Mouse (Mus musculus) spleen, postnatal 4 days (tissue): ENCODE data around the gene Gpr27.

Experiments used
- DNase-seq, 2 experiments: peaks; one replicate each; pipeline ENCODE4 v3.0.0; 2022; ENCODE audit warnings: low spot score in 2 of 2

The Gpr27 gene

DNA sequence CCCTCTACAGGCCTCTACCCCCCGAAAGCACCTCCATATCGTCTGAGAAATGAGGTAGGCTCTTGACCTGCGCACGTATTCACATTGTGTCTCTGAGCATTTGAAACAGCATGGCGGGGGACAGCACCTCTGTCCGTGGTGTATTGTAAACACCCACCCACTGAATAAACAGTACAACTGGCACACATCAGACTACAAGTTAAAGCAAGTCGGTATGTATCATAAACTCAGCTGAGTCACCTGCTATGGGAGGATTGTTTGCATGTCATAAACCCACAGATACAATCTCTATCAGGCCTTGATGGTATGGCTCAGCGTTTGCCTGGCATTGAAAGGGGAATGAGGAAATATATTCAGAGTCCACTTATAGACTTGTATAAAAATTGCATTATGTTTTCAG lies 15.2 kb upstream of the Gpr27 start:
- no peak for DNase-seq

DNA sequence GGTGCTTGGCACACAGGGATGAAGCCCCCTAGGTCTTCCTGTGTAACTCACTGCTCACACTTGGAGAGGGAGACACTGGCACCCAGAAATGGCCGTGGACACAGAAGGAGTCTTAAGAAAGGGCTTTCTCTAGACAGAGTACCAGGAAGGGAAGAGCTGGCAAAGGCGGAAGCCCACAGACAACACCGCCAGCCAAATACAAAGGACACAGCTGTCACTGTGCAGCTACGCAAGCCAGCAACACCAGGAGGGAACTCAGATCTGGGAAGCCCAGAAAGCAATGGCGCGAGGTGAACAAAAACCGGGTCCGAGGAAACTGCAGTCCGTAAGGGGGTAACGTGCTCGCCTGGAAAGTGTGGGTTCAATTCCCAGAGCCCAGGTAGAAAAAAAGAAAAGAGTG lies 14.4 kb upstream of the Gpr27 start:
- DNase-seq: no peak

DNA sequence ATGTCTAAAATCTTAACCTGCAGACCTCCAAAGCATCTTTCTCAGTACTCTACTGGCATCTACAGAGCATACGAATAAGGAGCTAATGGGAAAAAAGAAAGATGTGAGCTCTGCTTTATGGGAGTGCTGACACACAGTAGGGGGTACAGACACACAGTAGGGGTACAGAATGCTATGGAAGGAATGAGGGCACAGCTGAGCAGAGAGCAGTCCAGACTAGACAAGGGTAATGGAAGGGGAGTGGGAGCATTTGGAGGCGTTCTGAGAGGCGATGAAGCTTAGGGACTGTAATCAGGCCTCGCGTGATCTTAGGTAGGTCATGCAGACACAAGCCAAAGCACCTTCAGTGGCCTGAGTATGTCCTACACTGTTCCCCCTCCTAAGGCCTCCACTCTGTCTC lies 8.5 kb upstream of the Gpr27 start:
- DNase-seq: no peak

DNA sequence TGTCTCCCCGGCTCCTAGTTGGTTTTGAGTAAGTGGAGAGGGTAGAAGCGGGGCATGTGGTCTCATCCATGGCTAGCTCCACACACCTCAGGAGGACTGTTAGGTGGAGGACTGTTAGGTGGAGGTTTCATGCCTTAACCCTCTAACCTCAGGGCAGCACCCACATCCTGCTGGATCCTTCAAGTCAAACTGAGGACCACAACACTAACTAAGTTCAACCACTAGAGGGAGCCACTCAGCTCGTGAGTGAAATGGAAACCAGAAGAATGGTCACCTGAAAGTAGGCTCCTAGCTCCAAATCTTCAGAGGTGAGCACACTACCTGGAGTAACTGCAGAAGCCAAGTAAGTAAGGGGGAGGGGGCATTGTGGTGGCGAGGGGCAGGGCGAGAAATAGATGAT lies 7.6 kb upstream of the Gpr27 start:
- DNase-seq: no peak

DNA sequence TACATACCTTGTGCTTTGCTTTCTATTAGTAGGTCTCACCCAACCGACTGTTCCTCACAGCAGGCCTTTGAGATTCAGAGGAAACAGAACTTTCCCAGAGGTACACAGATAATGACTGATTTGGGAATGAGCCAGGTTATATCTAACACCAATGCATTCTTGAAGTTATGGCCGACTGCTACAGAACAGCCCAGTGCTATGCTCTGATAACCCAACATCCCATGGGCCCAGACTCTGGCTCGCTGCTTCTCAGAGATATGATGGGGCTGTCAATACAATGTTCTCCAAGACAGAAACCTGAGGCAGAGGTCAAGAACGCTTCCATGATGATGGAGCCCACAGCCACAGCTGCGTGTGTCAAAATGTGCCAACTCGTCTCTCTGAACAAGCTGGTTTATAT lies 4.0 kb upstream of the Gpr27 start:
- DNase-seq: no peak

DNA sequence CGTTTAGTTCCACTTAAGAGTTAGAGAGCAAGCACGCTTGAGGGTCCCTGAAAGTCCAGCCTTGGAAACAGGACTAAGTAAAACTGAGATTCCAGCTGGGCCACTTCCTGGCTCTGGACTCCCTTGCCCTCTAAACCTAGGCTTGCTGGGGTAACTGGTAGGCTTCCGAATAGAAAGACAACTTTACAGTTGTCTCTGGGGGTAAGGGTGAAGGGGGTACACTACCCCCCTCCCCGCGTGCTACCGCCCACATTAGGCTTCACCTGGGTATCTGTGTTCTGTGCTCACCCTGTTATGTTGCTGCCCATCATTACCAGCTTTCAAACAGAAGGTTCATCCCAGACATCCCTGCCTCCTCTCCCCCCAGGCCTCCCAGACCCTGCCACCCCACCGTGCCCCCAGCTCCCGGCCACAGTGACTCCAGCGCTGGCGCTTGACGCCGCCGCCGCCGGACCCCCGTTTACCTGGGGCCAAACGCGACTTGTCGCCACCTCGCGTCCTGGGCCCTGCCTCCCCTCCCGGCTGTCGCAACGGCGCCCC lies 743 bp upstream of the Gpr27 start:
- DNase-seq: no peak

DNA sequence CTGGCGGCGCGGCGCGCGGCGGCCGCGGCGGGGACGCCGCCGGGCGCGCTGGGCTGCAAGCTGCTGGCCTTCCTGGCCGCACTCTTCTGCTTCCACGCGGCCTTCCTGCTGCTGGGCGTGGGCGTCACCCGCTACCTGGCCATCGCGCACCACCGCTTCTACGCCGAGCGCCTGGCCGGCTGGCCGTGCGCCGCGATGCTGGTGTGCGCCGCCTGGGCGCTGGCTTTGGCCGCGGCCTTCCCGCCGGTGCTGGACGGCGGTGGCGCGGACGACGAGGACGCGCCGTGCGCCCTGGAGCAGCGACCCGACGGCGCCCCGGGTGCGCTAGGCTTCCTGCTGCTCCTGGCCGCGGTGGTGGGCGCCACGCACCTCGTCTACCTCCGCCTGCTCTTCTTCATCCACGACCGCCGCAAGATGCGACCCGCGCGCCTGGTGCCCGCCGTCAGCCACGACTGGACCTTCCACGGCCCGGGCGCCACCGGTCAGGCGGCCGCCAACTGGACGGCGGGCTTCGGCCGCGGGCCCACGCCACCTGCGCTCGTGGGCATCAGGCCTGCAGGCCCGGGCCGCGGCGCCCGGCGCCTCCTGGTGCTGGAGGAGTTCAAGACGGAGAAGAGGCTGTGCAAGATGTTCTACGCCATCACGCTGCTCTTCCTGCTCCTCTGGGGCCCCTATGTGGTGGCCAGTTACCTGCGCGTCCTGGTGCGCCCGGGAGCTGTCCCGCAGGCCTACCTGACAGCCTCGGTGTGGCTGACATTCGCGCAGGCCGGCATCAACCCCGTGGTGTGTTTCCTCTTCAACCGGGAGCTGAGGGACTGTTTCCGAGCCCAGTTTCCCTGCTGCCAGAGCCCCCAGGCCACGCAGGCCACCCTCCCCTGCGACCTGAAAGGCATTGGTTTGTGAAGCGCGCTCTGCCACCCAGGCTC lies 700 bp downstream of the Gpr27 start:
- peak in 1 of 2 experiments; percentile 62 for DNase-seq

DNA sequence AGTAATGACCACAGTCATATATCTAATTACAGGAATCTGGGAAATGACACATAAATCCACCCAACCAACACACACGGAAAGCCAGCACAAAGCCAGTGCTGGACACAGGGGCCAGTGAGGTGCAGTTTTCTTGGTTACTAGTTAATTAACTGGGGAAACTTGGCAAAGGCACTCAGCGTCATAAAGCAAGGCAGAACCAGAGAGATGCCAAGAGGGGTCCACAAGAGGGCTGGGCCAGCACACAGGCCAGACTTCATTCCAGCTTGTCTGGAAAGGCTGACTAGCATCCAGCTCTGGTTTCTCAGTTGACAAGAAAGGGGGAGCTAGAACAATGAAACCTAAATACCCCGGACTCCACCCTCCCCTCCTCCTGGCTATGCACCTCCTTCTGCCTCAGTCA lies 8.0 kb downstream of the Gpr27 start:
- no peak for DNase-seq

DNA sequence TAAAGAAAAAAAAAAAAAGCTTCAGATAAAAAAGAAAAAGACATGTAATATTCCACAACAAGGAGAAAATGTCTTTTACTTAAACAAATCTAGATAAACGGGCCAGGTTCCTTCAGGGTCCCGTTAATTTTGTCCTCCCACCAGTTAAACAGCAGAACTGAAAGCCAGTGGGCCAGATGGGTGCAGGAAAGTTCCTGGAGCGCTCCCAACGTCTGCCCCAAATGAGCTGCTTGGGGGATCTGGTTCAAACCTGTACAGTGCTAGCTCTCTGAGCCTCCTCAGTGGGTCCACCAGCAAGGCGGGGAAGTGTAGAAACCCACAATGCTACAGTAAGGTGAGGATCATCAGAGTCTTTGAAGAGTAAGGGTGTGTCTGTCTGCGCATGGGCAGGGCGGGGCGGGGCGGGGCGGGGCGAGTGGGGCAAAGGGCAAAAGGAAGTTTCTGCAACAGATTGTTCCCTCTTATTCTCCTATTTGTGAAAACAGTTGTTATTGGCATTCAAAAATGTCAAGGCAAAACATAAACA lies 19.2 kb downstream of the Gpr27 start:
- no peak for DNase-seq

DNA sequence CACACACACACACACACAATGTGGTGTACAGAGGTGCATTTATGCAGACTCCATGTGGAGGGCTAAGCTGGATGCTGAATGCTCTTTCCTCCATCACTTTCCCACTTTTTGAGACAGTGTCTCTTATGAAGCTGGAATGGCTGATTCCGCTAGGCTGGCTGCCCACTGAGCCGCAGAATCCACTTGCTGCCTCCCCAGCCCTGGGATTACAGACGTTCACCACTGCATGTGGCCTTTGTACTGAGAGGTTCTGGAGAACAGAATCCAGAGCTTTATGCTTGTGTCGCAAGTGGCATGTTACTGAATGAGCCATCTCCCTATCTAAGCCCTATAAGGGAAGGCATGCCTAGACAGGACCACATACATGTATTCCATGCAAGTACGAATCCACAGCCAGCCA lies 20.8 kb downstream of the Gpr27 start:
- no peak for DNase-seq

DNA sequence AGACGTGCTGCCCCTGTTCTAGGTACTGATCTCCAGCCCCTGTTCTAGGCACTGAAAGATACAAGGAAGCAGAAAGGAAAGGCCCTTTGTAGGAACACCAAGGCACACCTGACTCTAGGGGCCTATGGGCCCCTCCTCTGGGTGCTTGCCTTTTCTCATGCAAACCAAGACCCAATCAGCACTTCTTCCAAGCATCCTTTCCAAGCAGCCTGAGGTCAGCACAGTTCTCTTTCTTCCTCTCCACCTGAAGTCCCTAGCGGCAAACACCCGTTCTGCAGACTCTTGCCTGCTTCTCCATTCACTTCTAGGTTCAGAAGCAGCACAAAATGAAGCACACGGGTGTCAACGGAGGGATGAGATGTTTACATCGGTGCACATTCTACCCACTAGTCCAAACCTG lies 22.7 kb downstream of the Gpr27 start:
- no peak for DNase-seq

DNA sequence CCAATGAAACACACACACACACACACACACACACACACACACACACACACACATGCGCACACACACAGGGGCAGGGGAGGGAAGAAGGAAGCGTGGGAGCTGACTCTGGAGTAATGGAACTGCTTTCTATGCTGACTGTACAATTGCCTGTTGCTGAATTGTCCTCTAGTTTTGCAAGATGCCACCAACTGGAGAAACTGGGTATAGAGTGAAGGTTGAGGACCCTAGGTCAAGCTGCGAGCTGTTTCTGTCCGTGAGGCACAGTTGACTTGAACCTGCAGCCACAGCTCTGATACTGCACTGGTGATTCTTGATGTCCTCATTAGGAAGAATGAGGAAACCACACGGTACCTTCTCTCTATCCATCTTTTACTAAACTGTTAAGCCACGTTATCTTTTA lies 23.4 kb downstream of the Gpr27 start:
- no peak for DNase-seq

DNA sequence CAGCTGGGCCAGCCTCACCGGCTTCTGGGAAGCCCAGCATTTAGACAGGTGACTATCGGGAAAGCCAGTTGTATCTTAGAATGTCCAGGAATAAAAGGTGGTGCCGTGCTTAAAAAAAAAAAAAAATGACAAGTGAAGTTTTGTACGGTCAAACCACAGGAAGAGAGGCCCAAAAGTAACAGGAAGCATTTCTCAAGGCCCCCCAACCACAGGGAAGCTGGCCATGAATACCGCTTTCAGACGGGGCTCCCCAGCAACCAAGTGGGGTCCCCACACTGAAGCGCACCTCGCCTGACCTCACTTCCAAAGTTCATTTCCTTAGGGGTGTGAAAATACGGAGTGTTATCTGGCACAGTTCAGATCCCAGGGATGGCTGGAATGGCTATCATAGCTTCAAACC lies 28.6 kb downstream of the Gpr27 start:
- DNase-seq: peak in 1 of 2 experiments; percentile 17

DNA sequence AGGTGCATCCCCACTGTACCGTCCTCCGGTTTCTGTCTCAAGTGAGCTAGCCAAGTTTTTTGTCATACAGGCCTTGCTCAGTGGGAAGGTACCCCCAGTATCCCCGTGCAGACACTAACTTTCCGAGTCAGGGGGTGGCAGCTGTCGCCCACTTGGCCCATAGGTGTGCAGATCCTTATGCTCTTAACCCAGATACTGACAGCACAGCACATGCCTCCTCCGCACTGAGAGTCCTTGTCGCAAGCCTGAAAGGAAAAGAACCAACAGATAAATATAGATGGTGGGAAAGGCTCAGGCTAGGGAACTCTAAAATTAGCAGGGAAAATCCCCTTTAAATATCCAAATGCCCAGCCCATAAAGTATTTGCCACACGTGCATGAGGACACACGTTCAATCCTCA lies 29.9 kb downstream of the Gpr27 start:
- DNase-seq: no peak

DNA sequence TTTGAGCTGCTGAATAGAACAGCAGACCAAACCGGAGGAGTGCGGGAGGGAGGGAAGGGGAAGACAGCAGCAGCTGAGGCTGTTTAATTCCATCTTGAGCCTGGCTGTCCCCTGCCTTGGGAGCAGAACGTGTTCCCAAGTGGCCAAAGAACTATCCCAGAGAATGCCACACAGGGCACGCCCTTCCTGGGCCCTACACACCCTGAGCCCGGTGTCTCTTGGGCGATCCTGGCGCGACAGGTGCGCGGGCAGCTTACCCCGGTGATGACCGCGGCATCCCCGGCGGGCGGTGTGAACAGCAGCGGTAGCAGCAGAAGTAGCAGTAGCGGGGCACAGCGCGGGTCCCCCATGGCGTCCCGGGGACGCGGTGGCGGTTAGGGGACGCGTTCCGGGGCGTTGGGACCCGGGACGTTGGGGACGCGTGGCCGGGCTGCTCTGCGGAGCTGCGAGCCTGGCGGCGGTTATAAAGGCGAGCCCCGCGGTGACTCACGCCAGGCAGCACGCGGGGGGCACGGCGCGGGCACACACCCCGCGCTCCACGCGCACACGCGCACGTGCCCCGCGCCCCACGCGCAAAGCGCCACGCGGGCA lies 33.6 kb downstream of the Gpr27 start, which contains the start of gene Prok2:
Gene Prok2, minus strand, starts transcription at position 422 of the 591 bp plus-strand sequence.
- DNase-seq: no peak

DNA sequence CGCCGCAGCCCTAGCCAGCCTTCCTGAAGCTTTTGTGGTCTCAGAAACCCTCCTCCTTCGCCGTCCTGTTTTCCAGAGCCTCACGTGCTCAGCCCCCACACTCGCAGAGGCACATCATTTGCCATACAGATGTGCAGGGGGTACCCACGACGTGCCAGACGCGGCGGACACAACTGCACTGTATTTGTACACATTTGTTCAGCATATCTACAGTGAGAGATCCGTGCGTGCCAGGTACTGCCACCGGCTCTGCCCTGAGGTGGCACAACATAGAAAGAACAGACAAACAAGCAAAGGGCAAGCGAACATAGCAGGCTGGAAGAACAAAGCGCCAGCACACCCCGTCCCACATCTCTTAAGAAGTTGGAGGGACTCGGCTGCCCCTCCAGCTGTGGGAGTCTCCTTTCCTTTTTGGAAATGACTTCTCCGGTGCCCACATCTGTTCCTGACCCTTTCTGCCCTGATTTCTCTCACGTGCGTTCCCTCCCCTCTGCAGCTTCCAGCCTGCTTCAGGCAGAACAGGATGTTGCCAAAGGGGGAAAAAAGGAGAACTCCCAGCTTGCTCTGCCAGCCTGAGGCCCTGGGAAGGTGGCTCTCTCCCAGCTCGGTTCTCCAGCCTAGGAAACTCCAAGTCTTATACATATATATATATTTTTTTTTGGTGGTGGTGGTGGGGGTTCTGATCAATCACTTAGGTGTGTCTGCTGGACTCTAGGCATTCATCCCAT lies 34.3 kb downstream of the Gpr27 start:
- DNase-seq: no peak

DNA sequence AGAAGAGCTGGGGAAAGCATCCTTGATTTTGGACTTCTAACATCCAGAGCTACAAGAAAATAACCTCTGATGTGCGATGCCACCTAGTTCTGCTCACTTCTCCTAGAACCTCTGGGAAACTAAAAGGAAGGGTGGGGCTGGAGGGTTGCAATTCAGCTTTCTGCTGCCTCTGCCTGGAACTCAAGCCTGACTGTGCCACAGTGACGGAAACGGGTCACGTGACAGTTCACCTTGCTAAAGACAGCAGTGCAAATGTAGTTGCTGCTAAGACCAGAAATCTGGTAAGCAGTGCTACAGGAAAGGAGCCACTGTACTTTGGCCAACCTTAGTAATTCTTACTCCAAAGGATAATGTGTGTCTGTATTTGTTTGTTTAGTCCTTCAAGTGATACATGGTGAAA lies 37.4 kb downstream of the Gpr27 start:
- DNase-seq: no peak

DNA sequence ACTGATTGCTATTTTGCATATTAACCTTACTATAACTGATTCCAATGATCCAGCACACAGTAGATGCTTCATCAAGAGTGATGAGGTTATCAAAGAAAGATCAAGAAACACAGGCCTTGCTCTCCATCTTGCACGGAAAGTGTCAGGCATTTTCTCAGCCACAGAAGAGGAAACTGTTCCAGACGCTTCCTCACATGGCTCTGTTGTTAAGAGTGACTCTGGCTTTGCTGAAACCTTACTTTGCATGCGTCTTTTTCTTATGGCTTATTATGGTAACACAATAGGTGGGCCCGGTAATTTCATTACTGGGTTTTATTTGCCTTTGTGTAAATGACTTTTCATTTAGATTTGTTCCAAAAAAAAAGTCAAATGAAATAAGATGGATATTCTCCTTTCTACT lies 39.4 kb downstream of the Gpr27 start:
- no peak for DNase-seq

DNA sequence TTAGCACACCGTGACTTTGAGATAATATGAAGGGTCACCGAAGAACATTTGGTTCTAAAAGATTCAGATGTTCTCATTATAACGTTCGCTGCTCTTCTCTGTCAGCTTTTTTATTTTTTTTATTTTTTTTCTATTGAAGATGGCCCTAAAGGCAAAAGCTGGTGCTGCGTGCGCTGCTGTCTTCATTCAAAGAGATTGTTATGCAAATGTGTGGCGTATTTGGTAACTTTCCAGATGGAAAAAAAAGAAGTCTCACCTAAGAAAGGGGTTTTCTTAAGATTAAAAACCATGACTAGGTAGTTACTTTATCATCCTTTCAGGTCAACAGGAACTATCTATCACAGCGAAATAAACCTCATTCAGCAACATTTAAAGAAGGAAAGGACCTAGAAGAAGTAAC lies 40.2 kb downstream of the Gpr27 start:
- DNase-seq: no peak

DNA sequence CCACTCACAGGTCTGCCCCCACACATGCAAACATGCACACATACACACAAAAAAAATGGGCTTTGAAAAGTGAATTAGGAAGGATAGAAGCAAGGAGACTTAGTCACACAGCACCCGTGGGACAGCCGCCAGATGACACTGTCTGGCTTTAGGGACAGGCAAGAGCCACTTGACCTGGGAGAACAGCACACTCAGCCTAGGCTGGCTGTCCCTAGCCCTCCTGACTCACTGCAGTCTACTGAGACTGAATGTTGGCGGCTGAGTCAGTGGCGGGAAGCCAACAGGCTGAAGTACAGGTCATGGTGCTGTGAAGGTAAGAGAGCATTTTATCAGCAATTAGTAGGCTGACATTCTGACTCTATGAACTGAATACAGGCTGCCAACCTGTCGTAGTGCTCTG lies 42.2 kb downstream of the Gpr27 start:
- DNase-seq: no peak

DNA sequence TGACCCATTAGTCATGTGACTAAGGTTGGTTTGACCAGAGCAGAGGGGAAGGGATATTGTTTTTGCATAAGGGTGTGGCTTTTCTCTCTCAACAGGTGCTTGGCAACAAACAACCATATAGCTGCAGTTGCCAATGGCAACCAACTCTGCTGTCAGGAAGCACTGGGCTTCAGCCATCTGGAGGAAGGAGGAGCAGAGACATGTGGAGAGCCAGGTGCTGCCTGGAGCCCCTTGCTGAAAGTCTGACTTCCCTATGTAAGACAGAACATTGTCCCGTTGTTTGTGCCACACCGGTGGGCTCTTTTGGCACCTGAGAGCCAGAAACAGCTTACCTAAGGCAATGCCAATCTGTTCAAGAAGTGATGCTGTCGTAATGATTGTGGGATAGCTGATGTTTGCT lies 50.4 kb downstream of the Gpr27 start:
- DNase-seq: no peak
